Mouse (Mus musculus) hindbrain, embryonic 10.5 days (tissue): ENCODE data around the gene Akr1a1. TPM values are rescaled to one million over a fixed set of nuclear protein-coding genes. Genes with fewer than 3 reads are reported as not detected.
"Not testable (repeated sequence)": the region's sequence is repeated elsewhere in the genome, so short reads cannot be mapped to it uniquely, and the experiment has no call there.

Source experiments
- DNase-seq: peaks from one replicate; pipeline ENCODE4 v3.0.0-alpha.2; 2017; ENCODE audit warnings: low spot score
- H3K27ac ChIP-seq: fragments of 300-500 bp; sonication (generic); 2 replicates; pipeline ENCODE4 v1.5.1; 2016; ENCODE audit warnings: mild to moderate bottlenecking, moderate library complexity
- H3K27me3 ChIP-seq: fragments of 300-500 bp; sonication (generic); 2 replicates; pipeline ENCODE4 v1.6.1; 2016; ENCODE audit warnings: mild to moderate bottlenecking; ENCODE audit not compliant: poor library complexity, insufficient read depth, severe bottlenecking
- H3K36me3 ChIP-seq: fragments of 300-500 bp; sonication (generic); 2 replicates; pipeline ENCODE4 v1.6.1; 2016; ENCODE audit warnings: mild to moderate bottlenecking, moderate library complexity
- H3K4me1 ChIP-seq: fragments of 300-500 bp; sonication (generic); replicated peaks from 2 replicates; pipeline ENCODE4 v1.6.1; 2016; ENCODE audit warnings: mild to moderate bottlenecking
- H3K4me3 ChIP-seq: fragments of 300-500 bp; sonication (generic); 2 replicates; pipeline ENCODE4 v1.5.1; 2016; ENCODE audit warnings: mild to moderate bottlenecking, moderate library complexity
- H3K9me3 ChIP-seq: fragments of 300-500 bp; sonication (generic); 2 replicates; pipeline ENCODE4 v1.6.1; 2016; ENCODE audit warnings: mild to moderate bottlenecking, moderate library complexity
- WGBS: fragments of 180-500 bp; shearing (Covaris S2); methylation state at CpG from one replicate; pipeline ENCODE4 v1.1.7; 2016; 5-methylcytosine and 5-hydroxymethylcytosine counted together
- polyA plus RNA-seq: library from polyadenylated mRNA; unstranded; fragments of >200 nt; fragmentation: Nextera tagmentation; extraction: Ambion mirVana; gene quantifications from 2 replicates; pipeline ENCODE4 v1.2.1, GENCODE M21; 2016

Akr1a1 gene
- polyA plus RNA-seq, 1 experiment from 2014 or later: 600 TPM

DNA sequence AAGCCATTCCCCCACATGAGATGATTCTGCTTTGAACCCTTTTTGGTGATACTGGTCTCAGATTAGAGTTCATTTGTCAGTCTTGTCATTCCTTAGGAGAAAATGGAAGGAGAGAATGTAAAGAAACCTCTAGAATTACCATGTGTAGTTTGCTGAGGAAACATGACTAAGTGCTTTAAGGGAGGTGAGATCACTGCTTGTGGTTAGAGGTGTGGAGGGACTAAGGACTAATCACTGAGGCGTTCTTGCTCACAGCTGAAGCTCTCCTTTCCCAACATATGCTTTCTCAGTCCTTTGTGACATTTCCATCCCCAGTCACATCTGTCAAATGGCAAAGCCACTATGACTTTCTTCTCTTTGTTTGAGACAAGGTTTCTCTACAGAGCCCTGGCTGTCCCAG, 26.3 kb upstream of the Akr1a1 start:
- 76% methylated on average over 1 of the region's 1 CpGs for WGBS

DNA sequence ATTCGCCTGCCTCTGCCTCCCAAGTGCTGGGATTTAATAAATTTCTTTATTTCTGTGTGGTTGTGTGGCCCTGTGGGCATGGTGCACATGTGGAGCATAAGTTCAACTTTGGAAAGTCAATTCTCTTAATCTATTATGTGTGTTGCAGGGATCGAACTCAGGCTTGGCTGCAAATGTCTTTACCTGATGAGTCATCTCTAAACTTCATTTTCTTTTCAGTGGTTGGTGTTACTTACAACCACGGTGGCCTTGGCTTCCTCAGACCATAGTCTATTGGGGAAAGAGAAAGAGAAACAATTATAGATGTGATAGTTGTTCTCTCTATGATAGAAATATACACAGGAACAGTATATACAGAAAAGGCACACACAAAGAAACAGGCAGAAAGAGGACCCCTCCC, 24.5 kb upstream of the Akr1a1 start:
- WGBS: 87% methylated on average over 3 of the region's 3 CpGs
- no peak overlapping the region for H3K4me3 ChIP-seq
- no peaks in the 10 kb centered on the region for H3K36me3 ChIP-seq
- H3K4me1 ChIP-seq: no peaks in the 10 kb centered on the region
- no peak overlapping the region for H3K27ac ChIP-seq
- no peak for DNase-seq
- H3K27me3 ChIP-seq: no peaks in the 10 kb centered on the region
- no peaks in the 10 kb centered on the region for H3K9me3 ChIP-seq

More for the DNA sequence above, 26.3 kb upstream of the Akr1a1 start:
- no peaks in the 10 kb centered on the region for H3K36me3 ChIP-seq
- no peaks in the 10 kb centered on the region for H3K9me3 ChIP-seq
- no peak overlapping the region for H3K27ac ChIP-seq
- no peak for DNase-seq
- H3K27me3 ChIP-seq: no peaks in the 10 kb centered on the region
- H3K4me3 ChIP-seq: no peak overlapping the region
- no peaks in the 10 kb centered on the region for H3K4me1 ChIP-seq

DNA sequence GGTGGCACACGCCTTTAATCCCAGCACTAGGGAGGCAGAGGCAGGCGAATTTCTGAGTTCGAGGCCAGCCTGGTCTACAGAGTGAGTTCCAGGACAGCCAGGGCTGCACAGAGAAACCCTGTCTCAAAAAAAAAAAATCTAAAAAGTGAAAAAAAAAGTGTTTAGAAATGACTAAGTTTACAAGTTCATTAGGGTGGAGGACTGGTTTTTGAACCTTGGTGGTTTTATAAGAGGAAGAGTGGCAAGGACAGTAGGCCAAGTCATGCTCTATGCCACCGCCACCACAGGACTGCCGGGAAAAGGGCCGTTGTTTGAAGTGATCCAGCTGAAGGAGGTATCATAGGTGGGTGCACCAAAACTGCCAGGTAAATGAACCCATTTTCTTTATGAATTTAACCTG, 23.3 kb upstream of the Akr1a1 start:
- H3K27ac ChIP-seq, H3K4me3 ChIP-seq, H3K4me1 ChIP-seq, H3K9me3 ChIP-seq, H3K36me3 ChIP-seq, DNase-seq, H3K27me3 ChIP-seq: not testable (repeated sequence)
- WGBS: 92% methylated on average over 6 of the region's 6 CpGs

DNA sequence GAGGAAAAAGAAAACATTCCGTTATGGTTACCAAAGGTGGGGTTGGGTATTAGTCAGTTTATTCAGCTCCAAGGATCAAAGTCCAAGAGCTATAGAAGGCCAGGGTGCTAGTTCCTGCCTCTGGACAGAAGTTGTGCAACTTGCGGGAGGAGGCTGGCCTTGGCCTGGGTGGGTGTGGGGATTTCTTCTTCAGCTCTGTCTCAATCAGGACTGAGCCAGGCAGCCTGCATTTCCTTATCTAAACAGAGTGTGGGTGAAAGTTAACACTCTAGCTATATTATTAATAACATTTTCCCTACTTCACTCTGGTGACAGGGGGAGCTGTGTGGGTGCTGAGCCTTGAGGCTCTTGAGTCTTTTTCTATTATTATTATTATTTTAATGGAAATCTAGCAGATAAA, 21.3 kb upstream of the Akr1a1 start:
- 78% methylated on average over 2 of the region's 2 CpGs for WGBS
- Histone ChIP-seq H3K4me1 (no peaks in the 10 kb centered on the region), H3K4me3 (no peak overlapping the region), H3K36me3 (no peaks in the 10 kb centered on the region), H3K27ac (no peak overlapping the region), H3K27me3 (no peaks in the 10 kb centered on the region), H3K9me3 (no peaks in the 10 kb centered on the region)
- DNase-seq: no peak

GRCm38 (mm10) chr4:116669291-116669690, 17.8 kb upstream of the Akr1a1 start:
- Histone ChIP-seq H3K27me3 (no peaks in the 10 kb centered on the region), H3K27ac (no peak overlapping the region), H3K4me3 (no peak overlapping the region), H3K9me3 (no peaks in the 10 kb centered on the region), H3K36me3 (no peaks in the 10 kb centered on the region), H3K4me1 (no peaks in the 10 kb centered on the region)
- no peak for DNase-seq
- 73% methylated on average over 2 of the region's 2 CpGs for WGBS

DNA sequence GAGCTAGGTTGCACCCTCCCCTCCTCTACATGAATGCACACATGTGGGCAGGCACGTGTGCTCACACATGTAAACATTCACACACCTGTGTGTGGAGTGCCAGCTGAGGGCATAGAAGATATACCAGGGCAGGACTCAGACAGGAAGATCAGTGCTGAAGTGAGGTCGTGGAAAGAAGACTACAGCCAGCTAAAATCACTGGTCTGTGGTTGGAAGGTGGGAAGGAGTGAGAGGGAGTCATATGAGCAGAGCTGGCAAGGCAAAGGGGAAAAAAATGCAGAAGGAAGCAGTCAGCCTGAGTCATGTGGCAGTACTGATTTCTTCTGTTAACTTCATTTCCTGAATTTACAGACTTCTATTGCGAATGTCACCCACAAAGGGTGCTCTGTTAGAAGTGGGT, 16.7 kb upstream of the Akr1a1 start:
- no peak overlapping the region for H3K27ac ChIP-seq
- no peaks in the 10 kb centered on the region for H3K36me3 ChIP-seq
- H3K27me3 ChIP-seq: no peaks in the 10 kb centered on the region
- 64% methylated on average over 3 of the region's 3 CpGs for WGBS
- no peak overlapping the region for H3K4me3 ChIP-seq
- H3K9me3 ChIP-seq: no peaks in the 10 kb centered on the region
- H3K4me1 ChIP-seq: no peaks in the 10 kb centered on the region
- DNase-seq: no peak

DNA sequence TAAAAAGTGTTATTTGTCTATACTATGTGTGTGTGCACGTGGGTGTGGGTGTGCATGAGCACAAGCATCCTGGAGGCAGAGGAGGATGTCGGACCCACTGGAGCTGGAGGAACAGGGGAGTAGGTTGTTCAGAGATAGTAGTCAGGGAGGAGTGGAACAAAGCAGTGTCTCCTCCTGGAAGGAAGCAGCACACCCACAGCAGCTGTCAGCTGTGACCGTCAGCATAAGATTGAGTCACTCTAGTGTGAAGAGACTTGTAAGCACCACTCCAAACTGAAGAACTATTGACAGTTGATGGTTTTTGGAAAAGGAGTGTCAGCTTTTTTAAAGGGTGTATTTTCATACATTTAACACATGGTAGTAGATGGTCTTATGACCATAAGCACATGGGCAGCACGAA, 15.1 kb upstream of the Akr1a1 start:
- DNase-seq: no peak
- Histone ChIP-seq H3K27me3 (no peaks in the 10 kb centered on the region), H3K4me1 (no peaks in the 10 kb centered on the region), H3K4me3 (no peak overlapping the region), H3K27ac (no peak overlapping the region), H3K9me3 (no peaks in the 10 kb centered on the region), H3K36me3 (no peaks in the 10 kb centered on the region)
- WGBS: 67% methylated on average over 4 of the region's 4 CpGs

DNA sequence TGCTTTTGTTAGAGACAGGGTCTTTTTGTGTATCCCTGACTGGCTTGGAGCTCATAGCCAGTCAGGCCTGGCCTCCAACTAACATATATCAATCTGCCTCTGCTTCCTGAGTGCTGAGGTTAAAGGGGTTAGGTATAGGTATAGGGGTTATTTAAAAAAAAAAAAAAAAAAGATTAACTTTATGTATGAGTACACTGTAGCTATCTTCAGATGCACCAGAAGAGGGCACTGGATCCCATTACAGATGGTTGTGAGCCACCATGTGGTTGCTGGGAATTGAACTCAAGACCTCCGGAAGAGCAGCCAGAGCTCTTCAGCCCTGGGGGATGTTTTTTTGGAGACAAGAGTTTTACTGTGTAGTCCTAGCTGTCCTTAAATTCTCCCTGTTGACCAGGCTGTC, 10.5 kb upstream of the Akr1a1 start:
- no peaks in the 10 kb centered on the region for H3K4me1 ChIP-seq
- DNase-seq: no peak
- no peaks in the 10 kb centered on the region for H3K36me3 ChIP-seq
- no peak overlapping the region for H3K27ac ChIP-seq
- WGBS: 95% methylated on average over 1 of the region's 1 CpGs
- H3K9me3 ChIP-seq: no peaks in the 10 kb centered on the region
- H3K4me3 ChIP-seq: no peak overlapping the region
- H3K27me3 ChIP-seq: no peaks in the 10 kb centered on the region

- Histone ChIP-seq H3K9me3 (no peaks in the 10 kb centered on the region), H3K4me3 (no peak overlapping the region), H3K4me1 (no peaks in the 10 kb centered on the region), H3K36me3 (no peaks in the 10 kb centered on the region), H3K27me3 (no peaks in the 10 kb centered on the region), H3K27ac (no peak overlapping the region)
- no peak for DNase-seq
- WGBS: 76% methylated on average over 6 of the region's 6 CpGs
Observed at GRCm38 (mm10) chr4:116660829-116661228, 9.3 kb upstream of the Akr1a1 start.

GRCm38 (mm10) chr4:116659916-116660315, 8.4 kb upstream of the Akr1a1 start:
- H3K36me3 ChIP-seq, H3K27ac ChIP-seq, H3K27me3 ChIP-seq, H3K4me3 ChIP-seq, DNase-seq, H3K9me3 ChIP-seq, H3K4me1 ChIP-seq: not testable (repeated sequence)
- 87% methylated on average over 6 of the region's 6 CpGs for WGBS

- DNase-seq: no peak
- Histone ChIP-seq H3K4me1 (no peaks in the 10 kb centered on the region), H3K9me3 (no peaks in the 10 kb centered on the region), H3K4me3 (no peak overlapping the region), H3K36me3 (no peaks in the 10 kb centered on the region), H3K27ac (no peak overlapping the region), H3K27me3 (no peaks in the 10 kb centered on the region)
- WGBS: 90% methylated on average over 2 of the region's 2 CpGs
Observed at GRCm38 (mm10) chr4:116659474-116659873, 8.0 kb upstream of the Akr1a1 start.

- Histone ChIP-seq H3K27me3 (no peaks in the 10 kb centered on the region), H3K4me1 (no peaks in the 10 kb centered on the region), H3K36me3 (no peaks in the 10 kb centered on the region), H3K4me3 (no peak overlapping the region), H3K9me3 (no peaks in the 10 kb centered on the region), H3K27ac (no peak overlapping the region)
- no peak for DNase-seq
- WGBS: 55% methylated on average over 3 of the region's 3 CpGs
Observed at GRCm38 (mm10) chr4:116657971-116658370, 6.5 kb upstream of the Akr1a1 start.

DNA sequence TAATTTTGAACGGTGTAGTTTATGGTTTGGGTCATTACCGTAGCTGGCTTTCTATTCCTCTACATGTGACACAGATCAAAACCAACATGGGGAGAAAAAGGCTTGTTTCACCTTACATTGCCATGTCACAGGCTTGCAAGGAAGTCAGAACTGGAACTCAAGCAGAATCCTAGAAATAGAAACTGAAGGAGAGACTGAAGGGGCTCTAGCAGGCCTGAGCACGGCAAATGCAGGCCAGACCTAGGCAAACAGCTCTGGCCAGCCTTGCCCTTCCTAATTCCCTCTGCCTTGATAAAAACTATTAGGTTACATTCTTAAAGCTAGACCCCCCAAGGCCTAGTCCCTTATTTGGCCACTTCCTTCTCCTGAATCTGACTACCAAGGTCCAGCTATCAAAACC, 4.2 kb upstream of the Akr1a1 start:
- no peak overlapping the region for H3K27ac ChIP-seq
- H3K4me1 ChIP-seq: peaks cover 5% of the 10 kb centered on the region; the same call in 1 of the 2 replicates
- H3K27me3 ChIP-seq: no peaks in the 10 kb centered on the region
- no peaks in the 10 kb centered on the region for H3K36me3 ChIP-seq
- no peak for DNase-seq
- 79% methylated on average over 3 of the region's 3 CpGs for WGBS
- H3K4me3 ChIP-seq: no peak overlapping the region
- no peaks in the 10 kb centered on the region for H3K9me3 ChIP-seq

GRCm38 (mm10) chr4:116655100-116655499, 3.6 kb upstream of the Akr1a1 start:
- H3K36me3 ChIP-seq: peaks cover 1% of the 10 kb centered on the region; the same call in 1 of the 2 replicates
- 61% methylated on average over 2 of the region's 2 CpGs for WGBS

More at GRCm38 (mm10) chr4:116655100-116655499, 3.6 kb upstream of the Akr1a1 start:
- H3K4me1 ChIP-seq: peaks cover 9% of the 10 kb centered on the region
- no peaks in the 10 kb centered on the region for H3K27me3 ChIP-seq
- H3K4me3 ChIP-seq: no peak overlapping the region
- no peak for DNase-seq
- H3K27ac ChIP-seq: no peak overlapping the region
- no peaks in the 10 kb centered on the region for H3K9me3 ChIP-seq
